Mouse (Mus musculus) adrenal gland, adult 8-10 months (tissue): Measurements from ENCODE around the gene Ppil1. TPM values are rescaled to one million over a fixed set of nuclear protein-coding genes. Genes with fewer than 3 reads are reported as not detected.

Experiments
- total RNA-seq, 4 experiments: library from RNA; stranded (reverse); gene quantifications; 2 replicates each; pipeline ENCODE4 v1.2.4; 2022

Ppil1 gene
- total RNA-seq, 4 experiments from 2014 or later = 24.3 to 27.2 (median 25.8) TPM

Other genes starting within 250 kb of the Ppil1 start
- gene Srsf3, start 231.6 kb downstream of the Ppil1 start, total RNA-seq = 100 to 1,000 TPM in 3 of 4 experiments, 10 to 100 TPM in 1; 89.9 to 176 (median 144) TPM
- 10 to 100 TPM; 17.3 to 29.4 (median 24.6) TPM for gene Cdkn1a, start 173.2 kb downstream of the Ppil1 start, total RNA-seq
- gene Rab44, start 150.0 kb downstream of the Ppil1 start, total RNA-seq = under 1 TPM; 0.15 to 0.87 (median 0.39) TPM
- gene Cpne5, start 26.0 kb downstream of the Ppil1 start, total RNA-seq = under 1 TPM; 0.22 to 0.52 (median 0.37) TPM
- 100 to 1,000 TPM in 3 of 4 experiments, 10 to 100 TPM in 1; 96.9 to 138 (median 122) TPM for gene BC004004, start 4.6 kb upstream of the Ppil1 start, total RNA-seq
- gene Pi16, start 53.5 kb upstream of the Ppil1 start, total RNA-seq = 10 to 100 TPM in 3 of 4 experiments, 1 to 10 TPM in 1; 9.0 to 16.7 (median 14.0) TPM
- 100 to 1,000 TPM; 236 to 274 (median 253) TPM for gene Mtch1, start 83.7 kb upstream of the Ppil1 start, total RNA-seq
- 10 to 100 TPM in 1 of 4 experiments, 1 to 10 TPM in 3; 2.1 to 11.1 (median 6.9) TPM for gene Fgd2, start 96.7 kb upstream of the Ppil1 start, total RNA-seq
- 100 to 1,000 TPM in 1 of 4 experiments, 10 to 100 TPM in 3; 55.1 to 168 (median 83.0) TPM for gene Pim1, start 226.6 kb upstream of the Ppil1 start, total RNA-seq